Mouse (Mus musculus): ENCODE measurements around the gene Umad1. TPM values are rescaled to one million over a fixed set of nuclear protein-coding genes. Genes with fewer than 3 reads are reported as not detected.
"Not testable (repeated sequence)": the region's sequence is repeated elsewhere in the genome, so short reads cannot be mapped to it uniquely, and the experiment has no call there.

Umad1 gene
- polyA plus RNA-seq, 1 experiment from 2014 or later: 24.0 TPM

GRCm38 (mm10) chr6:8307878-8308775, 49.0 kb downstream of the Umad1 start:
- no peak for TF ChIP-seq CTCF (IDR thresholded peaks at IDR 0.05; ENCODE audit: low read depth)
- Histone ChIP-seq H3K9ac (ENCODE audit: low read depth, low read length) (no peak overlapping the region), H3K4me1 (replicated peaks; ENCODE audit: control insufficient read depth, insufficient read depth, low read length) (no peaks in the 10 kb centered on the region), H3K9me3 (ENCODE audit: control insufficient read depth) (no peaks in the 10 kb centered on the region), H3K27me3 (replicated peaks; ENCODE audit: control insufficient read depth, insufficient read depth, low read length) (no peaks in the 10 kb centered on the region), H3K4me2 (replicated peaks; ENCODE audit: low read depth) (no peak overlapping the region), H3K36me3 (ENCODE audit: control insufficient read depth, insufficient read depth) (no peaks in the 10 kb centered on the region), H3K4me3 (ENCODE audit: low read depth, low read length) (no peak overlapping the region), H3K27ac (ENCODE audit: low read depth, low read length) (no peak overlapping the region)
- no peak for ATAC-seq
- 80% methylated on average over 6 of the region's 6 CpGs for WGBS

GRCm38 (mm10) chr6:8312554-8312953, 53.5 kb downstream of the Umad1 start:
- Histone ChIP-seq H3K27me3 (replicated peaks; ENCODE audit: control insufficient read depth, insufficient read depth, low read length) (no peaks in the 10 kb centered on the region), H3K27ac (ENCODE audit: low read depth, low read length) (no peak overlapping the region), H3K36me3 (ENCODE audit: control insufficient read depth, insufficient read depth) (no peaks in the 10 kb centered on the region), H3K4me2 (replicated peaks; ENCODE audit: low read depth) (no peak overlapping the region), H3K4me3 (ENCODE audit: low read depth, low read length) (no peak overlapping the region), H3K9ac (ENCODE audit: low read depth, low read length) (no peak overlapping the region), H3K9me3 (ENCODE audit: control insufficient read depth) (no peaks in the 10 kb centered on the region), H3K4me1 (replicated peaks; ENCODE audit: control insufficient read depth, insufficient read depth, low read length) (no peaks in the 10 kb centered on the region)
- TF ChIP-seq CTCF (IDR thresholded peaks at IDR 0.05; ENCODE audit: low read depth): no peak
- no peak for ATAC-seq
- 87% methylated on average over 2 of the region's 2 CpGs for WGBS

- no peak for ATAC-seq
- TF ChIP-seq CTCF (IDR thresholded peaks at IDR 0.05; ENCODE audit: low read depth): no peak
- H3K9me3 ChIP-seq (ENCODE audit: control insufficient read depth): no peaks in the 10 kb centered on the region
- H3K4me3 ChIP-seq (ENCODE audit: low read depth, low read length): no peak overlapping the region
- H3K9ac ChIP-seq (ENCODE audit: low read depth, low read length): no peak overlapping the region
- no peaks in the 10 kb centered on the region for H3K27me3 ChIP-seq (replicated peaks; ENCODE audit: control insufficient read depth, insufficient read depth, low read length)
- H3K4me2 ChIP-seq (replicated peaks; ENCODE audit: low read depth): no peak overlapping the region
- no peak overlapping the region for H3K27ac ChIP-seq (ENCODE audit: low read depth, low read length)
- H3K4me1 ChIP-seq (replicated peaks; ENCODE audit: control insufficient read depth, insufficient read depth, low read length): no peaks in the 10 kb centered on the region
- no peaks in the 10 kb centered on the region for H3K36me3 ChIP-seq (ENCODE audit: control insufficient read depth, insufficient read depth)
Observed at GRCm38 (mm10) chr6:8316201-8316600, 57.1 kb downstream of the Umad1 start.

- H3K9ac ChIP-seq (ENCODE audit: low read depth, low read length): no peak overlapping the region
- no peaks in the 10 kb centered on the region for H3K36me3 ChIP-seq (ENCODE audit: control insufficient read depth, insufficient read depth)
- H3K9me3 ChIP-seq (ENCODE audit: control insufficient read depth): no peaks in the 10 kb centered on the region
- 80% methylated on average over 2 of the region's 2 CpGs for WGBS
- no peaks in the 10 kb centered on the region for H3K4me1 ChIP-seq (replicated peaks; ENCODE audit: control insufficient read depth, insufficient read depth, low read length)
- no peak for TF ChIP-seq CTCF (IDR thresholded peaks at IDR 0.05; ENCODE audit: low read depth)
- H3K27ac ChIP-seq (ENCODE audit: low read depth, low read length): no peak overlapping the region
- H3K27me3 ChIP-seq (replicated peaks; ENCODE audit: control insufficient read depth, insufficient read depth, low read length): no peaks in the 10 kb centered on the region
- no peak overlapping the region for H3K4me3 ChIP-seq (ENCODE audit: low read depth, low read length)
- no peak for ATAC-seq
- H3K4me2 ChIP-seq (replicated peaks; ENCODE audit: low read depth): no peak overlapping the region
Observed at GRCm38 (mm10) chr6:8319591-8319990, 60.5 kb downstream of the Umad1 start.

- WGBS: 90% methylated on average over 3 of the region's 3 CpGs
- H3K27ac ChIP-seq (ENCODE audit: low read depth, low read length); H3K4me2 ChIP-seq (replicated peaks; ENCODE audit: low read depth); H3K4me3 ChIP-seq (ENCODE audit: low read depth, low read length); ATAC-seq; H3K9me3 ChIP-seq (ENCODE audit: control insufficient read depth); H3K9ac ChIP-seq (ENCODE audit: low read depth, low read length); H3K4me1 ChIP-seq (replicated peaks; ENCODE audit: control insufficient read depth, insufficient read depth, low read length); H3K36me3 ChIP-seq (ENCODE audit: control insufficient read depth, insufficient read depth); H3K27me3 ChIP-seq (replicated peaks; ENCODE audit: control insufficient read depth, insufficient read depth, low read length): not testable (repeated sequence)
Observed at GRCm38 (mm10) chr6:8331496-8331895, 72.4 kb downstream of the Umad1 start.

GRCm38 (mm10) chr6:8333380-8333779, 74.3 kb downstream of the Umad1 start:
- H3K4me3 ChIP-seq (ENCODE audit: low read depth, low read length): no peak overlapping the region
- no peaks in the 10 kb centered on the region for H3K9me3 ChIP-seq (ENCODE audit: control insufficient read depth)
- H3K9ac ChIP-seq (ENCODE audit: low read depth, low read length): no peak overlapping the region
- WGBS: 100% methylated on average over 1 of the region's 1 CpGs
- no peak overlapping the region for H3K4me2 ChIP-seq (replicated peaks; ENCODE audit: low read depth)
- H3K36me3 ChIP-seq (ENCODE audit: control insufficient read depth, insufficient read depth): no peaks in the 10 kb centered on the region
- TF ChIP-seq CTCF (IDR thresholded peaks at IDR 0.05; ENCODE audit: low read depth): no peak
- no peak overlapping the region for H3K27ac ChIP-seq (ENCODE audit: low read depth, low read length)
- no peak for ATAC-seq
- H3K4me1 ChIP-seq (replicated peaks; ENCODE audit: control insufficient read depth, insufficient read depth, low read length): no peaks in the 10 kb centered on the region
- no peaks in the 10 kb centered on the region for H3K27me3 ChIP-seq (replicated peaks; ENCODE audit: control insufficient read depth, insufficient read depth, low read length)

All from intestine, postnatal 0 days (tissue).